Mouse (Mus musculus) kidney, adult 18-20 months (tissue): ENCODE data around the gene Mapk8ip1.

Source experiments
- DNase-seq: peaks from one replicate; pipeline ENCODE4 v3.0.0; 2021

Mapk8ip1 gene

DNA sequence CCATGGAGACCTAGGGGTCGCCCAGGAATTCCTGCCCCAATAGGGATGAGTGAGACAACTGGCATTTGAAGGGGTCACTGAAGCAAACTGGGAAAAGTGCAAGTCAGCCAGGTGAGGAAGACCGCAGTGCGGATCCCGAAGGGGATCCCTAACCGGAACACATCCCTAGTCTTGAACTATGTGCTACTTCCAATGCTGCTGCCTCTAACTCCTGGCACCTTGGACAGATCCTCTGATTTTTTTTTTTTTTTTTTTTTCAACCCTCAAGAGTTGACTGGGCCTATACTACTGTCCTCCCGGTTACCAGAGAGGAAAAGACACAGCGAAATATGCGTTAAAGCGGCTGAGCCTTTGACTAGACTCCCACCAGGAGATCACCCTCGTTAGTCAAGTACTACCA, 11.4 kb downstream of the Mapk8ip1 start:
- DNase-seq: no peak

DNA sequence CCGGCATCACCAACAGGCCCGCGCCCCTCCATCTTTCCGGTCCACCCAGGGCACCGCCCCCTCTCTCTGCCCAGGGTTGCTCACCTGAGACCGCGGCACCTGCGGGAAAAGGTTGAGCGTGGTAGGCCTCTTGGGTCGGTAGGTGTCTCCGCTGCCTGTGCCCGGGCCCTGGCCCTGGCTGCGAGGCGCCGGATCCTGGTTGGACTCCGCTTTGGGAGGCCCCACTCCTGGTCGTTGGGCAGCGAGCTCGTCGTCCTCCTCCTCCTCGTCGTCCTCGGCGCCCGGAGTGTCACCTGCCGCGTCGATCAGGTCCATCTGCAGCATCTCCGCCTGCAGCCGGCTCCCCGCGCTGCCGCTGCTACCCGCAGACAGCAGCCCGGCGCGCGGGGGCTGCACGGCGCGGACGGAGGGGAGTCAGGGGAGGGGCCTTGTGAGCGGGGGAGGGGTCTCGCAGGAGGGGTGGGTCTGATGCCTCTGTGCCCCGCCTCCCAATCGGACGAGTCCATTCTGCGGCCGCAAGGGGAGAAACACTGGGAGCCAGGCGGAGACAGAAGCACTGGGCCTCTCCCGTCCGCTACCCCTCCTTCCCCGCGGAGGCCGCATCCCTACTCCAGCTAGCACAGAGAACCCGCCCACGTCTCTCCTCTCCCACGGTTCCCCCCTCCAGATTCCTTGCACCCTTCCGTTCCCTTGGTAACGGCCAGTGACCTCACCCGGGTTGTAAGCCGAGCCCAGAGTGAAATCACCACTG, 12.0 kb downstream of the Mapk8ip1 start:
- DNase-seq: peak; percentile 81

DNA sequence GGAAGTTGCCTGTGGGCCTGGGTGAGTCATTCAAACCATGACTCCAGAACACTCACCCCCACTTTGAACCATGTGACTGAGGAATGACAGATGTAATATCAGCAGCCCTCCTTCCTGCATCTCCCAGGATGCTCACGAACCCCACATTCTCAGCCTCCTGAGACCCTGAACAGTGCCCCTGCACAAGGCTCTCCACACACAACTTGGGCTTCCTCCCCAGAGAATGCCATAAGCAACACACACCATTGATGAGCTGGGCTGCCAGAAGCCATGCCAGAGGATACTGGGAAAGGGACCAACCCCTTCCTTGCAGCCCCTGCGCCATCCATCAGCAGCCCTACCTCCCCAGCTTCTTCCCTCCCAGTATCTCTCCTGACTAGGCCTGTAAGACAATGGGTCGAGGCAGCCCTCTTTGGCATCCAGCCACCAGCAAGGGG, 13.0 kb downstream of the Mapk8ip1 start:
- DNase-seq: no peak

DNA sequence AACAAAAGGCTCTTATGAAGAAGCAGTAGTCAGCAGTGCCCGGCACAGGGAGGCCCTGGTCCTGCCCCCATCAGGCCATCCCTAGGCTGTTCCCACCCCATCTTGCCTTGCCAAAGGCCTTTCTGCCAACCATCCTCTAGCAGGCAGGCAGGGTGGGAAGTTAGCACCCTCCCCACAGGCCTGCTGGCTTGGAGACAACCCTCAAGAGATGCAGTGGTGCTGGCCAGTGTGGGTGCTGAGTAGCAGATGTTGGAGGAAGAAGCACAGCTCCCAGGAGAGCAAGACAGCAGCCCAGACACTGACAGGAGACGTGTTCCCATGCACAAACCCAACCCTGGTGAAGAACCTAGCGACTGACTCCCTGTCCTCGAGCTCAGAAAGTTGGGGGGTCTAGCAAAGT, 13.4 kb downstream of the Mapk8ip1 start:
- DNase-seq: no peak

DNA sequence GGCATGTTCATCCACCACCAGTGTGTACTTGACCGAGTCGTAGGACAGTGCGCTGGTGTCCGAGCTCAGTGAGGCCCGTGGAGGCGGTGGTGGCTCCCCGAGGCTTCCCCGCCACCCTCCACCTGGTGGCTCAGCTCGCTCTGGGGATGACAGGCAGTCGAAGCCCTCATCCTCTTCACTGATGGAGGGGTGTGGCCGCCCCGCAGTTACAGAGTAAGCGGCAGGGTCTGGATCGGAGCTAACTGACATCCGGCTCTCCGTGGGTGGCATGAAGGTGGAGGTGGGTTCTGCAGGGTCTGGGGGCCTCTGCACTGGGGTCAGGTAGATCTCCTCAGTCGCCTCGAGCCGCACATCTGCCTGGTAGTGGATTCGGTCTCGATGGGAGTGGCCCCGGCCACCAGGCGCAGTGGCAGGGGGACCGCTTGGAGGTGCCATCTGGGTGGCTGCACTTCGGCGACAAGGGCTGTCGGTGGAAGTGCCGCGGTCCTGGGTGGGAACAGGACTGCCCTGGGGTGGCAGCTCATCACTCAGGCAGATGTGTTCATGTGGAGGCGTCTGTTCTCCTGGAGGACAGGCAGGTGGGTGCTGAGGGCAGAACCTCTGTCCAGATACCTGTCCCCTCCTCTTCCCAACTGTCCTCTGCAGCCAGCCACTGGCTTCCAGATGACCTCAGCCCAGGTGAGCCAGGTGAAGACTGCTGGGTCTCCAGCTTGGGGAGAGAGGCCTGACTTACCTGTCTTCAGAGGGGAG, 14.1 kb downstream of the Mapk8ip1 start:
- no peak for DNase-seq

DNA sequence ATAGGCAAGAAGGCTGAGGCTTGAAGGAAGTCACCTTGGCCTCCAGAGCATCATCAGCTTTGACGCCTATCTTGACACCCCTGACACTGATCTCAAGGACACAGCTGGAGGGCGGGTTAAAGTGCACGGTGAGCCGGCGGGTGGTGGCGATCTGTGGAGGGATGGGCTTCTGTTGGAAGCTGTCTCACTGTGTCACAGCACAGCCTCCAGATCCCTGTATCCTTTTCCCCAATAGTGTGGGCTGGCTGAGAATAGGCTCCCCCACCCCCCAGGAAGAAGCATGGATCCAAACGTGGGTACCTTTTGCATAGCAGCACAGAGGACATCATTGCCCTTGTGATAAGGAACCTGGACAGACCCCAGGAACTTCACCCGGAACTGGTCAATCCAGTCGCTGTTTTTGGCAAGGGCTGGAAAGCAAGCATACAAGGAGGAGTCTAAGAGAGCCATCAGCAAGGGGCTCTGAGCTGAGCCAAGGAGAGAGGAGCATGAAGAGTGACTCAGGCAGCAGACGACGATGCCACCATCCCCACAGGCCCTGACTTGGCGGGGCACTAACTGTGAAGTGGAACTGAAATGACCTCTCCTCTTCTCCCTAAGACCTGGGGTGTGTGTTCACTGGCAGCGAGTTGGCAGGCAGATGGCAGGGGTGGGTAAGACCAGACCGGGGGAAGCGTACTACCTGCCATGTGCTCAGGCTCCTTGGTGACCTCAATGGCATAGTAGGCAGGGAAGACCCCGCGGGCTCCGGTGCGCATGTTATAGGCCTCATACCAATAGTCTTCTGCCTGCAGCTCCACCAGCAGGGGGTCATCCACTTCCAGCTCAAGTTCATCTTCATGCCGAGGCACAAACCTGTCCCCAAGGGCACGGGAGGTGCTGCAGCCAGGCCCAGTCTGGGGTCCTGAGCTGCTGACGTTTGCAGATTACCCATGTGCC, 15.7 kb downstream of the Mapk8ip1 start:
- DNase-seq: no peak

DNA sequence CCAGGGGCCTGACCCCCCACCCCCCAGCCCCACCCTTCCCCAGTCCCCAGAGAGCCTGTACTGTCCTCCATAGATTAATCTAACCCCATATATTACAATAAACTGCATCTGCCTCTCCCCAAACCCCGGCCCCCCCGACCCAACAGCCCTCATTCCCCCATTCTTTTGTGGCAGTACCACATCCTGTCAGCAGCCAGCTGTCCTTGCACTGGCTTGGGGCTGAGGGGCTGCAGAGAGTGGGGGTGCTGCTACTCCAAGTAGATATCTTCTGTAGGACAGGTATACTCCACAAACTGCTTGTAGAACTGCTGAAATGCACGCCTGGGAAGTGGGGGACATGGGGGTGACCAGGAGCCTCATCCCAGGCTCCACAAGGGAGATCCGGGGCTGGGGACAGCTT, 17.0 kb downstream of the Mapk8ip1 start:
- no peak for DNase-seq

DNA sequence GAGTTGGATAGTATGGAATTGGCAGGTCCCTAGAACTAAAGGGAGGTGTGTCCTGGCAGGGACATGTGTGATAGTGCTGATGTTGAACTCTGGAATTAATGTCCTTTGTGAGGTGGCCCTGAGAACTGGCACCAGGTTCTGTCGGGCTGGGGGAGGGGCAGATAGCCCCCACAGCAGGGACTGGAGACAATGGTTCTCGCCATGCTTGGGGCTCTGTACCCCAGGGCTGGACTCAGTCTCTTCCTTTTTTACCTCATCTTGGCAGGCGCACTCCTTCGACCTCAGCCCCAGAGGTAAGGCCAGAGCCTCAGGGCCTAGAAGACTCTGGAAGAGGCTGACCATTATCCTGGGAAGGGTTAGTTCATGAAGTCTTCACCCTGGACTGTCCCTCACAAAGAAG, 18.3 kb downstream of the Mapk8ip1 start:
- no peak for DNase-seq

DNA sequence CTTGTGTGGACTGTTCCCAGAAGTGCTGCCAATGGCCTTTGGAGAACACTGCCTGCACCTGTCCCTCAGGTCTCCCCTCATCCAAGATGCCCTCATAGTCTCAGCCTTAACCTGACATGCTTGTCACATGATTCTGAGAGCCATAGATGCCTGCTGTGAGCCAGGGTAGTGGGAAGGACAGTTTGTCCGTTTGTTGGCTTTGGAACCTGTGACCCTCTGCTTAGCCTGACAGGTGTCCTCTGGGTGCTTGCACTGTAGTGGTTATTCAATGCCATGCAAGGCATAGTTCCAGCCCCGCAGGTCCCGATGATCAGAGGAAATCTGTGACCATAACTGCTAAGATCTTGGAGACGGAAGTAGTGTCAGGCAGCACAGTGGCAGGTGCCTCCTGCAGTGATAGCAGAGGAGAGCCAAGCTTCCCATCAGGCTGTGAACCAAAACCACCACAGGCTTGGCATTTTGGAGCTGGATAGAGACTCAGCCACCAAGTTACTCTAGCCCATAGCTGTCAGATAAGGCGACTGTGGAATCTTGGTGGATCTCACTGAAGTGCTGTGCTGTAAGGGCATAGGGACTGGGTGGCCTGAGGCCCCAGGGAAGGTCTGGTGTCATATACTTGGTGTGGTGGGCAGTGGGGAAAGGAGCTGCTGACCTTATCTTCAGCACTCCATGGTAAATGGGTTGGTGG, 19.0 kb downstream of the Mapk8ip1 start, which contains the start of gene 1700029I15Rik:
Gene 1700029I15Rik (plus strand): TSS at position 638 of the 688 bp plus-strand sequence.
- no peak for DNase-seq

DNA sequence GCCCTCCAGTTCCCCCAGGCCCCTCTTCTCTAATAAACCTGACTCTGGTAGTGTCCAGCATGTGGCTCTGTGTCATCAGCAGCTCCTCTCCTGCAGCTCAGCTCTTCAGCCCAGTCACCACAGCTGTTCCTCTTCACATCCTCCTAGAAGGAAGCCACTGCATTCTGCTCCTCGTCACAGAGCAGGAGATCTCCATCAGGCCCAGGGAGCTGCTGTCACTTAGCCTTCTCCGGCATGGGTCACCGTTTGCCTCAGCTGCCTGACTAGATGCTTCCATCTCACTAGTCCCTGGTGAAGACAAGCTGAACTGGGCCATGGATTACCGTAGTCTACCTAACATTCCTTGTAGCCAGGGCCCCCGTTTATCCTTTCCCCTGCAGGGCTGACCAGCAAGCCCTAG, 19.9 kb downstream of the Mapk8ip1 start:
- no peak for DNase-seq

DNA sequence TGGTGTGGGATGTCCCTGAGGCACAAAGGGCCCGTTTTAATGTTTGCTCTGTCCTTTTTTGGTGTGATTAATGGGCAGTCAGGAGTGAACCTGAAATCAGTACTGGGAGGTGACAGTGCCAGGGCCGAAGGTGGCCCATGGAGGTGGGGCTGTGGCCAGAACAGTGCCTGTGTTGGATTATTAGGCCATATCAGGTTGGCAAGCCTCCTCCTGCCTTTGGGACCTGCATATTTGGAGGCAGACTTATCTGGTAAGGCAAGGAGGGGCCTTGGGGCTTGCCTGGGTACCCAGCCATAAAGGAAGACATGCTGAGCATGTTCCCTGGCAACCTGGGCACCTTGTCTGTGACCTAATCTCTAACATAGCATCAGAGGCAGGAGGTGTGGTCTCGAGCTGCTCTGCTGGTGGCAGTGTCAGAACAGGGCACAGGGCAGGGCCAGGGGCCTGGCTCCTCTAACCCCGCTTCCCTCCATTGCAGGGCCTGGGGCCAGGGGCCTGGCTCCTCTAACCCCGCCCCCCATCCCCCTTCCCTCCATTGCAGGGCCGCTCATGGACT, 20.5 kb downstream of the Mapk8ip1 start:
- no peak for DNase-seq

DNA sequence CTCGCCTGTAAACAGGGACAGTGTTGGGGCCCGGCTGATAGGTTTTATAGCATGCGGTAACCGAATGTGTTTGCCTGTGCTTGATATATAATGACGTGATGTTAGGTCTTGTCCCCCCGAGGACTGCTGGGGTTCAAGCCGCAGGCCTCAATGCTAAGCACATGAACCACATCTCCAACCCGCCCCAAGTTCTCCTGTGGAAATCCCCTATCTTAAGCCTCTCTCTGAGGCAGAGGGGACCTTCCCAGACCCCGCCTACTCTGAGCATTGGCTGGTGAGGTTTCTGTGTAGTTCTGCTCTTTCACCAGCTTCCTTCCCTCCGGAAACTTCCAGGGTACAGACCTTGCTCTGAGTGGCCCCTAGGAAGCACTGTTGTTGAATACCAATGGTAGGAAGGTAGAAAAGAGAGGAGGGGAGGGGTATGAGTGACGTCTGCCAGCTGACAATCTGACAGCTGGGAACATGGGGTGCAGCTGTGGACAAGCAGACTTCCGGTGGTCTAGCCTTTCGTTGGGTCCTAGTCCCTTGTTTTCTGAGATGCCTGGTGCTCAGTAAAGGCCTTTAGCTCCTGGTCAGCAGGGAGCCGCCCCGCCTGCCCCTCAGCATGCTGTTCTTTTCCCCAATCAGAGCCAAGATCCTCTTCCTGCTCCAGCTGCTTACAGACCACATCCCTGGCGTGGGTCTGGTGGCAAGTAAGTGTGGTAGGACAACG, 21.1 kb downstream of the Mapk8ip1 start:
- no peak for DNase-seq

DNA sequence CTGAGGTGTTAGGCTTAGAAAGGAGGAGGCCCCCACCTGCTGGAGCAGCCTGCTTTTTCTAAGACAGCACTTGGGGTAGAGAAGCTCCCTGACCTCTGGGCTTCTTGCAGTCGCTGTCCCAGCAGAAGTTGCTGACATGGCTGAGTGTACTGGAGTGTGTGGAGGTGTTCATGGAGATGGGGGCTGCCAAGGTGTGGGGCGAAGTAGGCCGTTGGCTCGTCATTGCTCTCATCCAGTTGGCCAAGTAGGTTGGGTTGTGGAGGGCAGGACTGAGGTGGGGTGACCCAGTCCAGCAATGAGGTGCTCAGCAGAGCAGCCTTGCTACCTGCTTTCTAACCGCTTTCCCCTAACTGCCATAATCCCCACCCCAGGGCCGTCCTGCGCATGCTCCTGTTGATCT, 23.7 kb downstream of the Mapk8ip1 start:
- DNase-seq: no peak

DNA sequence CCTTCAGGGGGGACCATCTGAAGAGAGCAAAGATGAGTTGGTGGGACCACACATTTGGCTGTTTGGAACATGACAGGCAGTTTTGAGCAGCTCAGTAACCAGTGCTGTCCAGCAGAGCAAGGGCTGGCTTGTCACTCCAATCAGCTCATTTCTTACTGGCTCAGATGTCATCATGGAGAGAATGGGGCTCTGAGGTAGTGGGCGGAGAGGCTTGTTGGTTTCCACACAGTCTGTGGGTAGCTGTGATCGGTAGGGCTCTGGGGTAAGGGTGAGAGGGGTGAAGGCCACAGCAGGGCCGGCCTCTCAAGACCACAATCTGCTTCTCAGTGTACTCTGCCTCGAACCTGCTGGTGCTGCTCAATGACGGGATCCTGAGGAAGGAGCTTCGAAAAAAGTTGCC, 24.8 kb downstream of the Mapk8ip1 start:
- DNase-seq: no peak

DNA sequence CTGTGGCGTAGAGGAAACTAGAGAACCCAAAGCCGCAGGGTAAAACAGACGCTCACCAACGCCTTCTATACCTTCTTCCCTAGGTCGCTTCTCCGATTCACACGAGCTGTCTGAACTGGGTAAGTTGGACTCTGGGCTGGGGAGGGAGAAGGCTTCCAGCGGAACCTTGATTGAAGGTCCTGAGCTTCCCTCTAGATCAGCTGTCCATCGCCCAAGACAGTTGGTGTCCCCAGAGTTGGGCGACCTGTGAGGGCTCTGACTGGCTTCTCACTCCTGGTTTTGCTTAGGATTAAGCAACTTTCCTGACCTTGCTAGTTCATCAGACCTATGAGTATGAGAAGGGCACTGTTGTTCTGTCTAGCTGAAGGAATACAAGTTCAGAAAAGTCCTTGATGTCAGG, 25.3 kb downstream of the Mapk8ip1 start:
- no peak for DNase-seq

DNA sequence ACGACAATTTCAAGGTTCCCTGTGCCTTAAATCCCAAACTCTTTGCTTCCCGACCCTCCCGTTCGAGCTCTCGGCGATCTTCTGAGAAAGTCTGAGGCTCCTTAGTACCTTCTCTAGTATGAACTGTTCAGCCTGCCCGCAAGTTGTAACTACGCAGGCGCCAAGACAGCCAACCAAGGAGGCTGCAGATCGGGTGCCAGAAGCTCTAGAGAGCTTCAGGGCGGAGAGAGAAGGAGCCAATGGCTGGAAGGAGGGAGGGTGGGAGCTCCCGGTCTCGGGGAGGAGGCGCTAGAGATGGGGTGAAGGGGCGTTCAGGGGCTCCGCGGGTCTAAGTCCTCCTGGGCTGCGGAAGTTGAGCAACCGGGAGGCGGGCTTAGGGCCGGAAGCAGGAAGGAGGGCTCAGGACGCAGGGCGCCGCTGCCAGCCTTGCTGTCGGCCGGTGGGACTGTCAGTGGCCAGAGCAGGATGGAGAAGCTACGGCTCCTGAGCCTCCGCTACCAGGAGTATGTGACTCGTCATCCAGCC, 25.9 kb downstream of the Mapk8ip1 start:
- DNase-seq: peak; percentile 93

DNA sequence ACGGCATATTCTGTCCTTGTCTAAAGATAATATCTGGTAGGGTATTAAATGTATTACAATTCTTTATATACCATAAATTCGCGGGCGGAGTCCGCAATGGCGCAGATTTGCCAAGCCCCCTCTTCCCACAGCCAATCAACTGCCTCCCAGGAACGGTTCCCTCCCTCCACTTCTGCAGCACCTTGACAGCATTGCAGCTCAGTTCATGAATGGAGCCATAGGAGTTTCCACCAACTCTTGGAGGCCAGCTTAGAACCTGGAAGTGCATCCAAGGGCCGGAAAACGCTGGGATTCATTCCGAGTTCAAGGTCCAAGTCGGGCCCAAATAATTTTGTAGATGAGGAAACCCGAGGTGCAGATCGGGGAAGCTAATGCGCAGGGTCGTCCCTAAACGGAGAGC, 26.5 kb downstream of the Mapk8ip1 start, which contains the start of the genes Pex16 and Large2:
Gene Pex16 (plus strand): TSS at position 163 of the 400 bp plus-strand sequence.
Gene Large2 (minus strand): TSS at position 356 of the 400 bp plus-strand sequence.
- DNase-seq: no peak

DNA sequence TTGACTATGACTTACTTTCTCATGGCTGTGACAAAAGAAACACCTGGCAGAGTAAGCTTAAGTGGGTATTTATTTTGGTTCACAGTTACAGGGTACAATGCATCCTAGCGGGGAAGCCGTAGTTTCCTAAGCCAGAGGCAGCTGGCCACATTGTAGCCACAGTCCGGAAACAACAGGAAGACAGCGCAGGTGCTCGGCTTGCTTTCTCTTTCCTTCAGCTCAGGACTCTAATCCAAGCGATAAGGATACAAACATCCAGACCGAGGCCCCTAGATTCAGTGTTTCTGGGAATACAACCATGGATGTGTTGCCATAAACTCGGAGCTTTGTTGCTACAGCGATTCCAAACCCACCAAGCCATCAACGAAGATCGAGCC, 27.6 kb downstream of the Mapk8ip1 start:
- DNase-seq: no peak

DNA sequence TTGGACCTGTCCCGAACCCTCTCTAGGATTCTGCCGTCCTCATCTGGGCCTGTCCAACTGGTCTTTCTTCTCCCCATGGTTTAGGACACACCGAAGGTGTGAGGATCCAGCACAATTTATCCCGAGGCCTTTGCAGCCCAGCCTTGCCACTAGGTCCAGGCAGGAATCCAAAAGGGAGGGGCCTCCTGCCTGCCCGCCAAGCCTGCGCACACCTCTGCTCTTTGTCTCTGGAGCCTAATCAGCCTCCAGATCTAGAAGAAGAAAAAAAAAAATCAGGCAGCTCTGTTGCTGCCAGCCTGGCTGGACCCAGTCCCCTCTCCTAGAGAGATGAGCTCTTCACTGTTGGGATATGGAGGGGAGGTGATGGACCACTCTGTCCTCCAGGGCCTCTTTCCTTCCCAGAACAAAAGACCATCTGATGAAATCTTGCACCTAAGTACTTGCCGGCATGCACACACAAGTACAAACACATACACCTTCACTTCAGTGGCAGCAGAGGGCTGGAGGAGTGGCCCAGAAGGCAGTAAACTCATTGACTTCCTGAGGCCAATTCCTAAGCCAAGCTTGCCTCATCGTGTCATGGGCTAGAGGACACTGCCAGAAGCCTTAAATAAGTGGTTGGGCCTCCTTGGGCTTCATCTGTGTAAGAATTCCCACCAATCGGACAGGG, 28.2 kb downstream of the Mapk8ip1 start:
- peak; percentile 85 for DNase-seq

DNA sequence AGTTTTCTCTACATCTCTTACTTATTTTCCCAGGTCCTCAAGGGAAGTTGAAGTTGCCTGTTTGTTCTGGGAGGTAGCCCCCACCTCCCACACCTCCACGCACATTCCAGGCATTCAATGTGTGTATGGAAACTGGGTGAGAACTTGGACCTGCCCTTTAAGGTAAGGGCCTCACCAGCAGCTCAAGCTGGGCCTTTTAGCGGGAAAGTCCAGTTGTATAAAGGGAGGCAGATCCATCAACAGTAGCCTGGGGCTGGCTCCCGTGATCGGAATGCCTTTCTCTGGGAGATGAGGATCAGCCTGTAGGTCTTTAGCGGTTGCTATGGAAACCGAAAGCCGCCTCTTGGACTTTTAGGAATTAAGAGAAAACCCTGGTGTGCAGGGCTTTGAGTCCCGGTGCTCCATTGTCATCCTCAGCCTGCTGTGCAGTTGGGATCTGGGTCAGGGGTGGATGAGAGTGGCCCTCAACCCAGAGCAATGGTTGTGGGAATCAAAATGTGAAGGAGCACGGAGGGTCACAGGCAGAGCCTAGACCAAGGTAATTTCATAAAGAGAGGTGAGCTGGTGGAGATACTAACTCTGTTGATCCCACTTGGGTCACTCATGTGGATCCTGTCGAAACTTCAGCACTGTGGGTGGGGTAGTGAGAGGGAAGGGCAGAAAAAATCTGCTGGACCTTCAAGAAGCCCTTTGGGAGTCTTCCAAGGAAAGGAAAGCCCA, 28.9 kb downstream of the Mapk8ip1 start:
- no peak for DNase-seq
